Mouse (Mus musculus): ENCODE data around the gene Rad52.

DNA sequence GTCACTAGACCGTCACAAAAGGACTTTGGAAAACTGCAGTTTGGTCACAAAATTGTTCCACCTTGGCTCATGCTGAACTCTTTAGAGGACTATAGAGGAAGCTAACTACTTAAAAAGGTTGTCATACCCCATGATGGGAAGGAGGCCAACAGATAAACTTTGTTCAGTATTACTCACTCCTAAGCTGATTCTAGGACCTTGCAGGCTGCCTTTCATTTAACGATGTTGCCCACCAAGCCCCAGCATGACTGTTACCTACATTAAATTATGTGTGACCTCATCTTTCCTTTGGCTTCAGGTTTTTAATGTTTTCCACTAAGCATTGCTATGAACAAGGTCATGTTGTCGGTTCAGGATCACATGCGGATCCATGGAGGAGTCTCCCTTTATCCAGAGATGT lies 20.0 kb downstream of the Rad52 start:
- TF ChIP-seq POLR2A (IDR thresholded peaks at IDR 0.05; ENCODE audit: insufficient read length, low read depth) (no peak), TCF3 (IDR thresholded peaks at IDR 0.05; ENCODE audit: insufficient read length, low read depth) (no peak), USF1 (IDR thresholded peaks at IDR 0.05; ENCODE audit: low read depth) (no peak), REST (IDR thresholded peaks at IDR 0.05; ENCODE audit: insufficient read depth, insufficient read length) (no peak), CEBPB (IDR thresholded peaks at IDR 0.05; ENCODE audit: insufficient read depth, poor library complexity, severe bottlenecking) (no peak), POLR2AphosphoS2 (IDR thresholded peaks at IDR 0.05; ENCODE audit: insufficient read length, low read depth) (no peak), TCF12 (IDR thresholded peaks at IDR 0.05; ENCODE audit: insufficient read depth, poor library complexity, severe bottlenecking) (no peak), E2F4 (IDR thresholded peaks at IDR 0.05; ENCODE audit: insufficient read depth) (no peak), SRF (IDR thresholded peaks at IDR 0.05; ENCODE audit: control insufficient read depth, insufficient read length, low read depth) (no peak), MAX (IDR thresholded peaks at IDR 0.05; ENCODE audit: low read depth) (no peak), MYOD1 (IDR thresholded peaks at IDR 0.05; ENCODE audit: control insufficient read depth in 1 of 3, insufficient read length in 2 of 3, low read depth in 2 of 3) (no peak), MYOG (IDR thresholded peaks at IDR 0.05; ENCODE audit: control insufficient read depth in 1 of 3, insufficient read depth in 1 of 3, insufficient read length in 2 of 3, low read depth in 2 of 3) (no peak)

Data from myocyte (in vitro differentiated cells).